Mouse (Mus musculus) frontal cortex, adult 2 months (tissue): ENCODE measurements around the gene Zbtb1. TPM values are rescaled to one million over a fixed set of nuclear protein-coding genes. Genes with fewer than 3 reads are reported as not detected.
"Not testable (repeated sequence)": the region's sequence is repeated elsewhere in the genome, so short reads cannot be mapped to it uniquely, and the experiment has no call there.

Source experiments
- DNase-seq, 2 experiments: peaks; one replicate each; pipeline ENCODE4 v3.0.0; 2022; ENCODE audit warnings: low spot score in 1 of 2; ENCODE audit errors: extremely low spot score in 1 of 2
- polyA plus RNA-seq: library from polyadenylated mRNA; depleted of rRNA; stranded (reverse); fragments of >200 nt; gene quantifications from 2 replicates; pipeline ENCODE4 v1.2.3, GENCODE M21; 2012

Zbtb1 gene
- polyA plus RNA-seq, 1 experiment: 3.9 TPM

GRCm38 (mm10) chr12:76402991-76403885 lies 33.2 kb downstream of the Zbtb1 start:
- DNase-seq: no peak

- peak; percentile 99 to 100 for DNase-seq
Observed at GRCm38 (mm10) chr12:76403886-76404537, 33.9 kb downstream of the Zbtb1 start, which contains the start of gene Hspa2. Gene Hspa2 (plus strand): TSS chr12:76404176.

GRCm38 (mm10) chr12:76404836-76405182 lies 34.7 kb downstream of the Zbtb1 start:
- peak in 1 of 2 experiments; percentile 9 for DNase-seq

- peak; percentile 5 to 20 for DNase-seq
Observed at GRCm38 (mm10) chr12:76405183-76405970, 35.3 kb downstream of the Zbtb1 start.

GRCm38 (mm10) chr12:76405971-76406370 lies 35.9 kb downstream of the Zbtb1 start:
- no peak for DNase-seq

GRCm38 (mm10) chr12:76407184-76407583 lies 37.1 kb downstream of the Zbtb1 start:
- DNase-seq: no peak

GRCm38 (mm10) chr12:76409166-76409565 lies 39.1 kb downstream of the Zbtb1 start:
- no peak for DNase-seq

- no peak for DNase-seq
Observed at GRCm38 (mm10) chr12:76415383-76416010, 45.4 kb downstream of the Zbtb1 start.

GRCm38 (mm10) chr12:76417433-76417854 lies 47.4 kb downstream of the Zbtb1 start, which contains the start of gene Ppp1r36:
Gene Ppp1r36 (plus strand): TSS chr12:76417538.
- DNase-seq: no peak

- no peak for DNase-seq
Observed at GRCm38 (mm10) chr12:76418346-76418745, 48.3 kb downstream of the Zbtb1 start.

- DNase-seq: no peak
Observed at GRCm38 (mm10) chr12:76425256-76425655, 55.2 kb downstream of the Zbtb1 start.

GRCm38 (mm10) chr12:76427546-76427945 lies 57.5 kb downstream of the Zbtb1 start:
- no peak for DNase-seq

- DNase-seq: no peak
Observed at GRCm38 (mm10) chr12:76430879-76431406, 60.9 kb downstream of the Zbtb1 start.

- DNase-seq: no peak
Observed at GRCm38 (mm10) chr12:76431431-76431830, 61.4 kb downstream of the Zbtb1 start.

- no peak for DNase-seq
Observed at GRCm38 (mm10) chr12:76434111-76434510, 64.0 kb downstream of the Zbtb1 start.

GRCm38 (mm10) chr12:76435084-76435483 lies 65.0 kb downstream of the Zbtb1 start:
- DNase-seq: no peak

GRCm38 (mm10) chr12:76435549-76435948 lies 65.5 kb downstream of the Zbtb1 start:
- DNase-seq: no peak

GRCm38 (mm10) chr12:76443488-76443887 lies 73.4 kb downstream of the Zbtb1 start:
- DNase-seq: not testable (repeated sequence)

GRCm38 (mm10) chr12:76444359-76444772 lies 74.3 kb downstream of the Zbtb1 start:
- DNase-seq: no peak

- no peak for DNase-seq
Observed at GRCm38 (mm10) chr12:76444862-76445261, 74.8 kb downstream of the Zbtb1 start.
